9 mouse cellular contexts compared by ENCODE assay signal in genomic region chr6:100775923-100776505, GRCm38 (mm10). TPM values are rescaled to one million over a fixed set of nuclear protein-coding genes. Genes with fewer than 3 reads are reported as not detected.
A peak's percentile ranks its signal among the peaks of the same experiment; 100 is the strongest.
DNase-seq lines count a peak whose midpoint lies in the region.
"Had no signal": no experiment of that assay in that cellular context is flagged by ENCODE, and none has a peak within 500 bp of the region (broad histone marks: within the 10 kb centered on the region; RNA-seq: fewer than 3 reads in every experiment).

No protein-coding gene starts in this region.

- no peak overlapping the region for H3K27ac ChIP-seq in embryonic facial prominence, embryonic 10.5 days (replicated peaks)

- H3K4me3 ChIP-seq in embryonic facial prominence, embryonic 10.5 days: no peak overlapping the region

- peaks cover 27% of the 10 kb centered on the region for H3K4me1 ChIP-seq in embryonic facial prominence, embryonic 10.5 days

- H3K9me3 ChIP-seq in embryonic facial prominence, embryonic 10.5 days: no peaks in the 10 kb centered on the region

- WGBS in embryonic facial prominence, embryonic 10.5 days: 67% methylated on average over 15 of the region's 15 CpGs

- DNase-seq in kidney, postnatal 10 days: peak; percentile 33
- no peak for DNase-seq in kidney, adult 8-10 months
- peak; percentile 48 for DNase-seq in embryonic facial prominence, embryonic 10.5 days (ENCODE audit: low spot score)
- peak; percentile 51 to 57 for DNase-seq in heart, postnatal 10 days
- no peak for DNase-seq in thymus, postnatal 36 days
- no peak for DNase-seq in urinary bladder, adult 2 months (ENCODE audit: low spot score)
- no peak for DNase-seq in frontal cortex, adult 2 months (ENCODE audit: extremely low spot score in 1 of 2, low spot score in 1 of 2)
- DNase-seq: adrenal gland, adult 2 months; cerebellum, adult 18-20 months had no signal

- intact Hi-C loops in heart, postnatal 10 days (cut with DNase I): no loop called here

- no peaks in the 10 kb centered on the region for H3K27me3 ChIP-seq in embryonic facial prominence, embryonic 10.5 days (replicated peaks; ENCODE audit: low read depth, poor library complexity, severe bottlenecking)

- no peaks in the 10 kb centered on the region for H3K36me3 ChIP-seq in embryonic facial prominence, embryonic 10.5 days (replicated peaks)

RNA-seq across cellular contexts. Expression of gene Ppp4r2, which starts 57.4 kb away (rescaled TPM):
- polyA plus RNA-seq in embryonic facial prominence, embryonic 10.5 days (2016; fragmentation: Nextera tagmentation; extraction: Ambion mirVana): 22.6 and 23.9 TPM in 2 replicates
- total RNA-seq in heart, postnatal 10 days (2021): 10 to 100 TPM; 56.5 to 62.8 TPM
- 36.9 and 37.3 TPM in 2 replicates for polyA plus RNA-seq in urinary bladder, adult 2 months (2012; rRNA removed)
- polyA plus RNA-seq in frontal cortex, adult 2 months (2012; rRNA removed): 39.0 and 41.9 TPM in 2 replicates

Comparison
In these comparisons a context has a peak if more than half of its experiments do, and no peak if none do; other contexts are left out.
1. DNase-seq: peak in kidney, postnatal 10 days (single experiment), embryonic facial prominence, embryonic 10.5 days (single experiment) and heart, postnatal 10 days (2 of 2); none in kidney, adult 8-10 months (0 of 2), thymus, postnatal 36 days (0 of 2), urinary bladder, adult 2 months (single experiment) and frontal cortex, adult 2 months (0 of 2).